Mouse (Mus musculus): ENCODE results near the gene Erc1. TPM values are rescaled to one million over a fixed set of nuclear protein-coding genes. Genes with fewer than 3 reads are reported as not detected.

The Erc1 gene
- polyA plus RNA-seq, 1 experiment = 3.0 TPM

- H3K27me3 ChIP-seq (ENCODE audit: control insufficient read depth, insufficient read depth, low read length) = no peaks in the 10 kb centered on the region
- no peak for TF ChIP-seq POLR2A (IDR thresholded peaks at IDR 0.05; ENCODE audit: low read depth, low read length)
- TF ChIP-seq CTCF (IDR thresholded peaks at IDR 0.05; ENCODE audit: extremely low read depth, insufficient read depth, insufficient read length, insufficient replicate concordance) = no peak
- no peaks in the 10 kb centered on the region for H3K4me1 ChIP-seq (ENCODE audit: control insufficient read depth, insufficient read depth, insufficient read length)
- DNase-seq (ENCODE audit: low read depth in 1 of 2, low spot score in 2 of 2) = no peak
- 84% methylated on average over 1 of the region's 1 CpGs for WGBS
- H3K27ac ChIP-seq (ENCODE audit: insufficient read depth, low read length) = no peak overlapping the region
- no peak overlapping the region for H3K4me3 ChIP-seq (ENCODE audit: extremely low read depth, insufficient read depth, insufficient read length)
- H3K36me3 ChIP-seq (ENCODE audit: control insufficient read depth, insufficient read depth, low read length) = no peaks in the 10 kb centered on the region
These were observed 263.9 kb downstream of the Erc1 start for GRCm38 (mm10) chr6:119584061-119584460.

GRCm38 (mm10) chr6:119583165-119583564 lies 264.8 kb downstream of the Erc1 start:
- no peak overlapping the region for H3K27ac ChIP-seq (ENCODE audit: insufficient read depth, low read length)
- no peaks in the 10 kb centered on the region for H3K4me1 ChIP-seq (ENCODE audit: control insufficient read depth, insufficient read depth, insufficient read length)
- no peaks in the 10 kb centered on the region for H3K36me3 ChIP-seq (ENCODE audit: control insufficient read depth, insufficient read depth, low read length)
- no peaks in the 10 kb centered on the region for H3K27me3 ChIP-seq (ENCODE audit: control insufficient read depth, insufficient read depth, low read length)
- no peak for TF ChIP-seq CTCF (IDR thresholded peaks at IDR 0.05; ENCODE audit: extremely low read depth, insufficient read depth, insufficient read length, insufficient replicate concordance)
- no peak for TF ChIP-seq POLR2A (IDR thresholded peaks at IDR 0.05; ENCODE audit: low read depth, low read length)
- H3K4me3 ChIP-seq (ENCODE audit: extremely low read depth, insufficient read depth, insufficient read length) = no peak overlapping the region
- WGBS = 96% methylated on average over 5 of the region's 5 CpGs
- no peak for DNase-seq (ENCODE audit: low read depth in 1 of 2, low spot score in 2 of 2)

GRCm38 (mm10) chr6:119576706-119577105 lies 271.3 kb downstream of the Erc1 start:
- DNase-seq (ENCODE audit: low read depth in 1 of 2, low spot score in 2 of 2) = no peak
- no peak overlapping the region for H3K27ac ChIP-seq (ENCODE audit: insufficient read depth, low read length)
- 98% methylated on average over 4 of the region's 4 CpGs for WGBS
- H3K36me3 ChIP-seq (ENCODE audit: control insufficient read depth, insufficient read depth, low read length) = 0 out of 2 replicates have a peak, but pooled peaks cover 1% of the 10 kb centered on the region
- H3K27me3 ChIP-seq (ENCODE audit: control insufficient read depth, insufficient read depth, low read length) = no peaks in the 10 kb centered on the region
- H3K4me1 ChIP-seq (ENCODE audit: control insufficient read depth, insufficient read depth, insufficient read length) = no peaks in the 10 kb centered on the region
- H3K4me3 ChIP-seq (ENCODE audit: extremely low read depth, insufficient read depth, insufficient read length) = no peak overlapping the region
- no peak for TF ChIP-seq POLR2A (IDR thresholded peaks at IDR 0.05; ENCODE audit: low read depth, low read length)
- TF ChIP-seq CTCF (IDR thresholded peaks at IDR 0.05; ENCODE audit: extremely low read depth, insufficient read depth, insufficient read length, insufficient replicate concordance) = no peak

GRCm38 (mm10) chr6:119575331-119575730 lies 272.6 kb downstream of the Erc1 start:
- H3K36me3 ChIP-seq (ENCODE audit: control insufficient read depth, insufficient read depth, low read length) = 0 out of 2 replicates have a peak, but pooled peaks cover 1% of the 10 kb centered on the region
- 91% methylated on average over 12 of the region's 12 CpGs for WGBS
- no peak overlapping the region for H3K27ac ChIP-seq (ENCODE audit: insufficient read depth, low read length)
- no peaks in the 10 kb centered on the region for H3K4me1 ChIP-seq (ENCODE audit: control insufficient read depth, insufficient read depth, insufficient read length)
- no peak for DNase-seq (ENCODE audit: low read depth in 1 of 2, low spot score in 2 of 2)
- no peak overlapping the region for H3K4me3 ChIP-seq (ENCODE audit: extremely low read depth, insufficient read depth, insufficient read length)
- no peak for TF ChIP-seq CTCF (IDR thresholded peaks at IDR 0.05; ENCODE audit: extremely low read depth, insufficient read depth, insufficient read length, insufficient replicate concordance)
- no peaks in the 10 kb centered on the region for H3K27me3 ChIP-seq (ENCODE audit: control insufficient read depth, insufficient read depth, low read length)

- WGBS = 91% methylated on average over 7 of the region's 7 CpGs
These were observed 275.7 kb downstream of the Erc1 start for GRCm38 (mm10) chr6:119572296-119572695.

GRCm38 (mm10) chr6:119570797-119571196 lies 277.2 kb downstream of the Erc1 start:
- no peak for DNase-seq (ENCODE audit: low read depth in 1 of 2, low spot score in 2 of 2)
- Histone ChIP-seq H3K4me3 (ENCODE audit: extremely low read depth, insufficient read depth, insufficient read length) (no peak overlapping the region), H3K27ac (ENCODE audit: insufficient read depth, low read length) (no peak overlapping the region), H3K4me1 (ENCODE audit: control insufficient read depth, insufficient read depth, insufficient read length) (no peaks in the 10 kb centered on the region), H3K36me3 (ENCODE audit: control insufficient read depth, insufficient read depth, low read length) (0 out of 2 replicates have a peak, but pooled peaks cover 1% of the 10 kb centered on the region), H3K27me3 (ENCODE audit: control insufficient read depth, insufficient read depth, low read length) (no peaks in the 10 kb centered on the region)
- TF ChIP-seq POLR2A (IDR thresholded peaks at IDR 0.05; ENCODE audit: low read depth, low read length) = no peak
- no peak for TF ChIP-seq CTCF (IDR thresholded peaks at IDR 0.05; ENCODE audit: extremely low read depth, insufficient read depth, insufficient read length, insufficient replicate concordance)
- 66% methylated on average over 4 of the region's 4 CpGs for WGBS

More at GRCm38 (mm10) chr6:119572296-119572695, 275.7 kb downstream of the Erc1 start:
- Histone ChIP-seq H3K4me3 (ENCODE audit: extremely low read depth, insufficient read depth, insufficient read length) (no peak overlapping the region), H3K27me3 (ENCODE audit: control insufficient read depth, insufficient read depth, low read length) (no peaks in the 10 kb centered on the region), H3K36me3 (ENCODE audit: control insufficient read depth, insufficient read depth, low read length) (0 out of 2 replicates have a peak, but pooled peaks cover 1% of the 10 kb centered on the region), H3K27ac (ENCODE audit: insufficient read depth, low read length) (no peak overlapping the region), H3K4me1 (ENCODE audit: control insufficient read depth, insufficient read depth, insufficient read length) (no peaks in the 10 kb centered on the region)
- DNase-seq (ENCODE audit: low read depth in 1 of 2, low spot score in 2 of 2) = no peak
- TF ChIP-seq CTCF (IDR thresholded peaks at IDR 0.05; ENCODE audit: extremely low read depth, insufficient read depth, insufficient read length, insufficient replicate concordance) (no peak), POLR2A (IDR thresholded peaks at IDR 0.05; ENCODE audit: low read depth, low read length) (no peak)

GRCm38 (mm10) chr6:119568339-119568738 lies 279.6 kb downstream of the Erc1 start:
- no peak for DNase-seq (ENCODE audit: low read depth in 1 of 2, low spot score in 2 of 2)
- WGBS = 84% methylated on average over 2 of the region's 2 CpGs
- no peak for TF ChIP-seq CTCF (IDR thresholded peaks at IDR 0.05; ENCODE audit: extremely low read depth, insufficient read depth, insufficient read length, insufficient replicate concordance)
- no peaks in the 10 kb centered on the region for H3K36me3 ChIP-seq (ENCODE audit: control insufficient read depth, insufficient read depth, low read length)
- H3K4me1 ChIP-seq (ENCODE audit: control insufficient read depth, insufficient read depth, insufficient read length) = no peaks in the 10 kb centered on the region
- no peaks in the 10 kb centered on the region for H3K27me3 ChIP-seq (ENCODE audit: control insufficient read depth, insufficient read depth, low read length)
- no peak overlapping the region for H3K27ac ChIP-seq (ENCODE audit: insufficient read depth, low read length)
- H3K4me3 ChIP-seq (ENCODE audit: extremely low read depth, insufficient read depth, insufficient read length) = no peak overlapping the region

All from spleen, adult 2 months (tissue).